Mouse (Mus musculus): Measurements from ENCODE around the gene Dpp6. TPM values are rescaled to one million over a fixed set of nuclear protein-coding genes. Genes with fewer than 3 reads are reported as not detected.

The Dpp6 gene
- polyA plus RNA-seq (2014; fragmentation: Illumina TruSeq; extraction: RNeasy Lipid Tissue Mini Kit (QIAGEN cat#74804); ENCODE audit: low replicate concordance) = 0.26 TPM

DNA sequence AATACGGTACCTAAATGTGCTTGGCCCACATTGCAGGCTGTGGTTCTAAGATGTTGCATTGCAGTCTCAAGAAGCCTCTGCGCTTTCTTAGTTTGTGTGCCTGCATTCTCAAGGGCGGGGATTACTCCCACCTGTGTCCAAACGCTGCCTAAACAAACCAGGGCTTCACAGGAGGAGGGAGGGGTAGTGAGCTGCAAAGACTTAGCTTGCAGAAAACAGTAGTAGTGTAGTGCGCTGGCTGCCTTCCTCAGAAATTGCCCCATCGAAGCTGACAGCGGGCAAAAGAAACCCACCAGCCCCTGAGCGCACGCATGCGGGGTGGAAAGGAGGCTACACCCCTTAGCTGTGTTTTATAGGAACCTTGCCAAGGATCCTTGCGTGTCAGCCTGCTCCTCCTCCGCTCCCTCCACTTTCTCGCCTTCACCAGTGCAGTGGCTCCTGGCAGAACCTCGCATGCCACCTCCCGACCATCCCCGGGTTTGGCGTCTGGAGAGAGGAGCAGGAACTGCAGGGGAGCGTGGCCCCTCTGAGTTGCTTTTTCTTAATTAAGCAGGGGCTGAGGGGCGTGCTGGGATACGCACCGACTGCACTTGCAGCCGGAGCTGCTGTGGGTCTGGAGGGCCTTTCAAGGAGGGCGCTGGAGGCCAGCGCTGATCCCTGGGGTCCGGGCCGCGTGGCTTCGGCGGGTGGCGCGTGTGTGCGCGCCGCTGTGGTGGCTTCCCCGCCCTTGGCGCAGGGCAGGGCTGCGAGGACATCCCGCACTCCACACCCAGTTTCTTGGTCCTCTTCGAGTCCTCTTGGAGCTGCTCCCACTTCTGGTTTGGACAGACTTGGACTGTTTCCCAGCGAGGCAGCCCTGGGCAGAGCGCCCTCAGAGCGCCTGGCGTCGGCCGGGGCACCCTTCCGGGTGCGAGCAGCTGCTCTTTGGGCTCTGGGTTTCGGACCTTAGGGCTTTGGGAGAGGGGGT lies at the start of gene Dpp6:
Dpp6 (plus strand) TSS at position 229 of the 967 bp plus-strand sequence.

DNA sequence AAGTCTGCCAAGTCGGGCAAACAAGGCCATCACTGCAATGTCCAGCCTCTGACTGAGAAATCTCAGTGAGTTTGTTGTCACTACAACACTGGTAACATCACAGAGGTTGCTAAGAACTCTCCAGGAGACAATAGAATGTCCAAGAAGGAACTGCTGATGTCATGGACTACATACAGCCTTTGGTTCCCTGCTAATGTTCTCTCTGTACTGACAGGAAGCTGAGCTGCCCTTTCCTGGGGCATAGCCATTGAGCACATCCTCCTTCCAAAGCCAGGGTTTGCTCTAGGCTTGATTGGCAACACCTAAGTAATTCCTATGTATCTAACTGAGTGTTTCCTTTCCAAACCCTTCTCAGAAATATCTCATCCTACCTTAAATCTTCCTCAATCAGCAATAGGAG lies 684.3 kb downstream of the Dpp6 start, which contains the start of gene Speer4b:
Speer4b (minus strand) TSS at position 101 of the 400 bp plus-strand sequence.

